Mouse (Mus musculus) bone marrow, adult 2 months (tissue): ENCODE data around the gene P3h2. TPM values are rescaled to one million over a fixed set of nuclear protein-coding genes. Genes with fewer than 3 reads are reported as not detected.

Experiments used
- H3K27ac ChIP-seq: fragments of 200-500 bp; 2 replicates; pipeline ENCODE4 v1.5.1; 2012; ENCODE audit warnings: low read depth, mild to moderate bottlenecking, control low read depth, inconsistent platforms, low read length; ENCODE audit not compliant: control insufficient read depth, poor library complexity, insufficient read depth
- H3K4me1 ChIP-seq: fragments of 200-500 bp; 2 replicates; pipeline ENCODE4 v1.6.1; 2011; ENCODE audit warnings: low read length; ENCODE audit not compliant: control insufficient read depth, insufficient read depth
- H3K4me3 ChIP-seq: fragments of 200-500 bp; replicated peaks from 2 replicates; pipeline ENCODE3; 2011; ENCODE audit warnings: mild to moderate bottlenecking, low read depth, low read length, control low read depth; ENCODE audit not compliant: control insufficient read depth
- CTCF ChIP-seq: fragments of 200-500 bp; IDR thresholded peaks from 2 replicates; pipeline ENCODE4 v1.5.1; 2011; ENCODE audit warnings: low read length, control low read depth; ENCODE audit not compliant: control insufficient read depth, insufficient read depth
- POLR2A ChIP-seq: fragments of 200-500 bp; IDR thresholded peaks from 2 replicates; pipeline ENCODE4 v1.6.1; 2011; ENCODE audit warnings: low read depth, mild to moderate bottlenecking, control low read depth, low read length, borderline replicate concordance; ENCODE audit not compliant: control insufficient read depth
- WGBS: fragments of 180-500 bp; shearing (Covaris S2); methylation state at CpG from one replicate; pipeline ENCODE4 v1.1.7; 2018; 5-methylcytosine and 5-hydroxymethylcytosine counted together
- polyA plus RNA-seq: library from polyadenylated mRNA; stranded (reverse); fragments of >200 nt; gene quantifications from 2 replicates; pipeline ENCODE4 v1.2.4, GENCODE M21; 2011; ENCODE audit warnings: low replicate concordance; ENCODE audit not compliant: missing spikeins, insufficient read depth, insufficient read length

The P3h2 gene
- polyA plus RNA-seq, 1 experiment, result 1.8 TPM

- H3K27ac ChIP-seq, result no peak overlapping the region
- no peaks in the 10 kb centered on the region for H3K4me1 ChIP-seq
- no peak overlapping the region for H3K4me3 ChIP-seq
- 73% methylated on average over 3 of the region's 3 CpGs for WGBS
- TF ChIP-seq CTCF (no peak), POLR2A (no peak)
Measured at GRCm38 (mm10) chr16:25994605-25995004, 111.0 kb downstream of the P3h2 start.

- Histone ChIP-seq H3K4me3 (no peak overlapping the region), H3K27ac (no peak overlapping the region)
Measured at GRCm38 (mm10) chr16:25987221-25987620, 118.4 kb downstream of the P3h2 start.

GRCm38 (mm10) chr16:25983635-25984034, 121.9 kb downstream of the P3h2 start:
- TF ChIP-seq POLR2A (no peak), CTCF (peak; percentile 34; the same call in 1 of the 2 replicates)
- WGBS, result 57% methylated on average over 4 of the region's 4 CpGs
- Histone ChIP-seq H3K4me3 (no peak overlapping the region), H3K4me1 (no peaks in the 10 kb centered on the region), H3K27ac (no peak overlapping the region)

More at GRCm38 (mm10) chr16:25987221-25987620, 118.4 kb downstream of the P3h2 start:
- TF ChIP-seq POLR2A (no peak), CTCF (no peak)
- H3K4me1 ChIP-seq, result no peaks in the 10 kb centered on the region
- whole genome bisulfite sequencing, result 80% methylated on average over 5 of the region's 5 CpGs

- Histone ChIP-seq H3K4me1 (no peaks in the 10 kb centered on the region), H3K4me3 (no peak overlapping the region), H3K27ac (no peak overlapping the region)
- no peak for TF ChIP-seq CTCF
- no peak for TF ChIP-seq POLR2A
- WGBS, result 29% methylated on average over 3 of the region's 3 CpGs
Measured at GRCm38 (mm10) chr16:25979037-25979436, 126.5 kb downstream of the P3h2 start.

GRCm38 (mm10) chr16:25977210-25977609, 128.4 kb downstream of the P3h2 start:
- no peaks in the 10 kb centered on the region for H3K4me1 ChIP-seq
- 87% methylated on average over 2 of the region's 2 CpGs for WGBS
- no peak overlapping the region for H3K27ac ChIP-seq
- TF ChIP-seq POLR2A, result no peak
- TF ChIP-seq CTCF, result no peak
- no peak overlapping the region for H3K4me3 ChIP-seq

GRCm38 (mm10) chr16:25971285-25971684, 134.3 kb downstream of the P3h2 start:
- H3K4me1 ChIP-seq, result no peaks in the 10 kb centered on the region
- no peak overlapping the region for H3K27ac ChIP-seq
- H3K4me3 ChIP-seq, result no peak overlapping the region
- WGBS, result 72% methylated on average over 7 of the region's 7 CpGs
- no peak for TF ChIP-seq CTCF
- TF ChIP-seq POLR2A, result no peak

GRCm38 (mm10) chr16:25970720-25971119, 134.9 kb downstream of the P3h2 start:
- H3K4me1 ChIP-seq, result no peaks in the 10 kb centered on the region
- TF ChIP-seq CTCF, result no peak
- no peak for TF ChIP-seq POLR2A
- no peak overlapping the region for H3K4me3 ChIP-seq
- H3K27ac ChIP-seq, result no peak overlapping the region
- WGBS, result 83% methylated on average over 5 of the region's 5 CpGs

GRCm38 (mm10) chr16:25970193-25970592, 135.4 kb downstream of the P3h2 start:
- no peak overlapping the region for H3K4me3 ChIP-seq
- no peaks in the 10 kb centered on the region for H3K4me1 ChIP-seq
- no peak overlapping the region for H3K27ac ChIP-seq
- WGBS, result 68% methylated on average over 6 of the region's 6 CpGs
- TF ChIP-seq POLR2A (no peak), CTCF (no peak)

- TF ChIP-seq POLR2A (no peak), CTCF (peak; percentile 24; the same call in 1 of the 2 replicates)
- no peak overlapping the region for H3K27ac ChIP-seq
- WGBS, result 11% methylated on average over 3 of the region's 3 CpGs
- H3K4me3 ChIP-seq, result no peak overlapping the region
- H3K4me1 ChIP-seq, result no peaks in the 10 kb centered on the region
Measured at GRCm38 (mm10) chr16:25967297-25967696, 138.3 kb downstream of the P3h2 start.
